Mouse (Mus musculus) hematopoietic stem cell, adult 5-6 weeks (primary cell): ENCODE data around the gene Tjp3. TPM values are rescaled to one million over a fixed set of nuclear protein-coding genes. Genes with fewer than 3 reads are reported as not detected.
"Not testable (repeated sequence)": the region's sequence is repeated elsewhere in the genome, so short reads cannot be mapped to it uniquely, and the experiment has no call there.

Source experiments
- ATAC-seq, 2 experiments: fragments of 125-278 bp in 1 of 2; replicated peaks in 1 of 2; 2 replicates each; pipeline ENCODE4 v1.8.0; 2016 to 2017; ENCODE audit warnings: inconsistent platforms in 2 of 2, mild to moderate bottlenecking in 2 of 2, moderate number of reproducible peaks in 2 of 2, low read depth in 1 of 2, moderate TSS enrichment in 1 of 2; ENCODE audit not compliant: low FRiP score in 2 of 2, poor library complexity in 2 of 2, severe bottlenecking in 2 of 2, insufficient read depth in 1 of 2, low TSS enrichment in 1 of 2
- total RNA-seq: library from RNA; stranded (forward); fragments of 172-1452, 232-1000 nt; gene quantifications from 2 replicates; pipeline ENCODE4 v1.2.3, GENCODE M21; 2017

The Tjp3 gene
- total RNA-seq, 1 experiment from 2014 or later = 4.6 TPM

DNA sequence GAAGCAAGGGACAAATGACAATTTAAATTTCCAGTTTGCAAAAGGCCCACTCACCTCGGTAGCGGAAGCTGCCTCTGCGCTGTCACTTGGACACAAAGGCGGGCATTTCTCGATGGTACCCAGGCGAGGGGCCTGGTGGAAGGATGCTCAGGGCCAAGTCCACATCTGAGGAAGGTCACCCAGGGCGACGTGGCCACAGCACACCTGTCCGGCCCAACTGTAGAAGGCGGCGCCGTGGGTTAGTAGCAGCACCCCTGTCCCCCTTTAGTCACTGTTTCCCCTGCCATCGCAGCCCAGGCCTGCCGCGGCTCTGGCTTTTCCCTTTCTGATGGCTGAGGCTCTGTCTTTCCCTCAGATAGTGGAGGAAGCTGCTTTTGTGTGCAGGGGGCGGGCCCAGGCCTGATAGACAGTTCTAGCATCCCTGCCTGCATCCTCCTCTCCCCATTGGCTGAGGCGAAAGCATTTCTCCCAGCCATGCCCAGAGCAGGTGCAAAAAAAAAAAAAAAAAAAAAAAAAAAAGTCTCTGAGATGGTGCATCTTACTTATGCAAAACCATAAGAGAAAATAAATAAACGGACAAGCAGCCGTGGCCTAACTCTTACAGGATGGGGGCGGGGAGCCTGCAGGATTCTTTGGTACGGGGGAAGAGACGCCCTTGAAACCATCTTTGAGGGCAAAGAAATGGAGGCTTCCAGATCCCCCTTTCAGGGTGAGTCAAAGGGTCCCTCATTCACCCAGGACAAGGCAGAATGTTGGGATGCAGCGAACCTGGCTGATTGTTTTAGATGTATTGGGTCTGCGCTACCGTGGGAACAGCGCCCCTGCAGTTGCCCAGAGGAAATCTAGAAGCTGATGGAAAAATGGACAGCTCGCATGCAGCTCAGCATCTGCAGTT lies 60.7 kb downstream of the Tjp3 start, which contains the start of gene Atcay:
Gene Atcay (minus strand): TSS at position 396 of the 895 bp plus-strand sequence.
- ATAC-seq = no peak

DNA sequence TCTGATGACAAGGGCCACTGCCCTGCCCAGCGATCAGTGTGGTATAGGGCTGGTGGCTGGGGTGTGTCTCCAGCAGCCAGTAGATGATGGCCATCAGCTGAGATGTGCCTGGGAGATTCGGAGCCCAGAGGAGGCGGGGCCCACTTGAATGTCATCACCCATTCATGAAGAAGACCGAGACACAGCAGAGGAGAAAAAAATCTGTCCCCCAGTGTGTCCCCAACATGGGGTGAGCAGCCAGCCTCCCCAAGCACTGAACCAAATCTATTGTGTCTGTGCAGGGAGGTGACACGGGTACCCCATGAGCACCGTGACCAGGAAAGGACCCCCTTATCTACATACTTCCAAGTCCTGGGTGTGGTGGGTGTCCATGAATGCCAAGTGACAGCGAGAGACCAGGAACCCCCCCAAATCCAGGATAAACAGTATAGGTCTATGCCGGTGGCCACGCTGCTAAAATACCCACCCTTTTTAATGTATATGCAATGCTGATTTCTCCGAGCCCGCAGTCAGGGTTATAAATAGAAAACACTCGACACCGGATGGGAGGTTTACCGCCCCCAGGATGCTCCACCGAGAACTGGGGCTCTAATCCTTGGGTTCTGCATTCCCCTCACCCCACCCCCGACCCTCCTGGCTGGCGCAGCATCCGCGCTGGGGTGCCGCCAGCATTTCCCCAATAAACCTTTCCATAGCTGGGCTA lies 61.5 kb downstream of the Tjp3 start:
- ATAC-seq = no peak

DNA sequence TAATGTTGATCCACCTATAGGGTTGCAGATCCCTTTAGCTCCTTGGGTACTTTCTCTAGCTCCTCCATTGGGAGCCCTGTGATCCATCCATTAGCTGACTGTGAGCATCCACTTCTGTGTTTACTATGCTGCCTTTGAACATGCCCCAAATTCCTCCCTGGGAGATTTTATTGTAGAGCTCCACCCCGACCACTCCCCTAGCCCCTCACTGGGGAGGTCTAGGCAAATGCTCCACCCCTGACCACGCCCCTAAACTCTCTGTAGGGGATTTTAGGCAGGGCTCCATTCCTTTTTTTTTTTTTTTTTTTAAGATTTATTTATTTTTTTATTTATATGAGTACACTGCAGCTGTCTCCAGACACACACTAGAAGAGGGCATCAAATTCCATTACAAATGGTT lies 67.7 kb downstream of the Tjp3 start:
- ATAC-seq = not testable (repeated sequence)

Other genes starting within 250 kb of the Tjp3 start
- 34.3 and 39.1 TPM in 2 replicates for gene Sgta, start 231.4 kb downstream of the Tjp3 start, total RNA-seq
- gene Thop1, start 221.5 kb downstream of the Tjp3 start, total RNA-seq = 22.6 and 24.8 TPM in 2 replicates
- gene Creb3l3, start 192.7 kb downstream of the Tjp3 start, total RNA-seq = 1.4 TPM in 1 of 2 replicates, not detected in the other
- 29.8 and 55.8 TPM in 2 replicates for gene Map2k2, start 185.7 kb downstream of the Tjp3 start, total RNA-seq
- gene Zbtb7a, start 156.4 kb downstream of the Tjp3 start, total RNA-seq = 7.4 and 13.0 TPM in 2 replicates
- gene Pias4, start 123.7 kb downstream of the Tjp3 start, total RNA-seq = 7.3 and 8.7 TPM in 2 replicates
- gene Eef2, start 115.0 kb downstream of the Tjp3 start, total RNA-seq = 1,714 and 1,773 TPM in 2 replicates
- 29.9 and 30.6 TPM in 2 replicates for gene Dapk3, start 108.6 kb downstream of the Tjp3 start, total RNA-seq
- gene 4930442H23Rik, start 107.7 kb downstream of the Tjp3 start, total RNA-seq = not detected in 2 replicates
- gene Nmrk2, start 89.5 kb downstream of the Tjp3 start, total RNA-seq = not detected in 2 replicates
- gene Atcay, start 60.7 kb downstream of the Tjp3 start, total RNA-seq = not detected in 2 replicates
- 0.65 and 6.8 TPM in 2 replicates for gene Zfr2, start 58.4 kb downstream of the Tjp3 start, total RNA-seq
- gene Matk, start 38.6 kb downstream of the Tjp3 start, total RNA-seq = 27.9 and 30.8 TPM in 2 replicates
- gene Mrpl54, start 24.6 kb downstream of the Tjp3 start, total RNA-seq = 125 and 132 TPM in 2 replicates
- 10.5 and 21.6 TPM in 2 replicates for gene Apba3, start 24.6 kb downstream of the Tjp3 start, total RNA-seq
- gene Pip5k1c, start 1.4 kb upstream of the Tjp3 start, total RNA-seq = 48.8 and 67.1 TPM in 2 replicates
- gene Cactin, start 29.5 kb upstream of the Tjp3 start, total RNA-seq = 25.7 and 33.1 TPM in 2 replicates
- 3.0 and 4.6 TPM in 2 replicates for gene Tbxa2r, start 37.1 kb upstream of the Tjp3 start, total RNA-seq
- 0.10 and 0.56 TPM in 2 replicates for gene Gipc3, start 51.7 kb upstream of the Tjp3 start, total RNA-seq
- gene Hmg20b, start 58.9 kb upstream of the Tjp3 start, total RNA-seq = 25.6 and 37.4 TPM in 2 replicates
- gene Mfsd12, start 65.9 kb upstream of the Tjp3 start, total RNA-seq = 10.4 and 16.9 TPM in 2 replicates
- gene 4930404N11Rik, start 74.2 kb upstream of the Tjp3 start, total RNA-seq = 1.1 and 3.3 TPM in 2 replicates
- gene Fzr1, start 86.9 kb upstream of the Tjp3 start, total RNA-seq = 11.6 and 17.2 TPM in 2 replicates
- 13.2 and 15.3 TPM in 2 replicates for gene Dohh, start 92.8 kb upstream of the Tjp3 start, total RNA-seq
- 6.9 TPM in 1 of 2 replicates, not detected in the other for gene Gm48551, start 92.9 kb upstream of the Tjp3 start, total RNA-seq
- gene Gm48552, start 97.4 kb upstream of the Tjp3 start, total RNA-seq = not detected in 2 replicates
- gene Smim24, start 101.5 kb upstream of the Tjp3 start, total RNA-seq = 17.4 and 20.4 TPM in 2 replicates
- 10.8 and 12.1 TPM in 2 replicates for gene Nfic, start 164.1 kb upstream of the Tjp3 start, total RNA-seq
- gene Celf5, start 191.1 kb upstream of the Tjp3 start, total RNA-seq = 0.60 TPM in 1 of 2 replicates, not detected in the other
- gene Ncln, start 204.8 kb upstream of the Tjp3 start, total RNA-seq = 39.1 and 41.4 TPM in 2 replicates
- 14.0 and 21.4 TPM in 2 replicates for gene S1pr4, start 208.6 kb upstream of the Tjp3 start, total RNA-seq
- 25.3 and 40.2 TPM in 2 replicates for gene Gna15, start 232.6 kb upstream of the Tjp3 start, total RNA-seq